Mouse (Mus musculus) limb, embryonic 14.5 days (tissue): ENCODE data around the gene Acap3. TPM values are rescaled to one million over a fixed set of nuclear protein-coding genes. Genes with fewer than 3 reads are reported as not detected.

Source experiments
- ATAC-seq: fragments of 200-750 bp; cut with Nextera tagmentation; 2 replicates; pipeline ENCODE4 v1.8.0; 2017; ENCODE audit warnings: low read depth, moderate number of reproducible peaks, moderate TSS enrichment; ENCODE audit not compliant: low FRiP score
- DNase-seq: peaks from one replicate; pipeline ENCODE4 v3.0.0-alpha.2; 2015; ENCODE audit warnings: low spot score
- H3K27ac ChIP-seq: fragments of 300-500 bp; sonication (generic); replicated peaks from 2 replicates; pipeline ENCODE4 v1.5.1; 2014; ENCODE audit warnings: low read depth, mild to moderate bottlenecking, low read length, moderate library complexity, mixed read lengths
- H3K27me3 ChIP-seq: fragments of 300-500 bp; sonication (generic); 2 replicates; pipeline ENCODE4 v1.6.1; 2014; ENCODE audit warnings: low read length, mixed read lengths; ENCODE audit not compliant: control insufficient read depth, insufficient read depth
- H3K36me3 ChIP-seq: fragments of 300-500 bp; sonication (generic); 2 replicates; pipeline ENCODE4 v1.6.1; 2014; ENCODE audit warnings: mild to moderate bottlenecking, low read length, moderate library complexity, mixed read lengths; ENCODE audit not compliant: control insufficient read depth, insufficient read depth
- H3K4me1 ChIP-seq: fragments of 300-500 bp; sonication (generic); 2 replicates; pipeline ENCODE4 v1.6.1; 2014; ENCODE audit warnings: antibody characterized with exemption, low read length, mixed read lengths; ENCODE audit not compliant: control insufficient read depth, insufficient read depth
- H3K4me2 ChIP-seq: fragments of 300-500 bp; sonication (generic); replicated peaks from 2 replicates; pipeline ENCODE4 v1.6.1; 2014; ENCODE audit warnings: low read depth, mild to moderate bottlenecking, low read length, moderate library complexity; ENCODE audit not compliant: severe bottlenecking
- H3K4me3 ChIP-seq: fragments of 300-500 bp; sonication (generic); replicated peaks from 2 replicates; pipeline ENCODE4 v1.5.1; 2014; ENCODE audit warnings: low read length
- H3K9ac ChIP-seq: fragments of 300-500 bp; sonication (generic); 2 replicates; pipeline ENCODE4 v1.6.1; 2014; ENCODE audit warnings: mild to moderate bottlenecking, low read depth, low read length, moderate library complexity; ENCODE audit not compliant: severe bottlenecking
- H3K9me3 ChIP-seq: fragments of 300-500 bp; sonication (generic); 2 replicates; pipeline ENCODE4 v1.6.1; 2016; ENCODE audit warnings: low read length; ENCODE audit not compliant: control insufficient read depth
- POLR2A ChIP-seq: fragments of 200-500 bp; IDR thresholded peaks from 2 replicates; pipeline ENCODE4 v1.8.0; 2012; ENCODE audit warnings: inconsistent platforms, mild to moderate bottlenecking, moderate library complexity, borderline replicate concordance; ENCODE audit not compliant: insufficient read depth, insufficient read length; ENCODE audit errors: extremely low read depth
- WGBS: fragments of 180-500 bp; shearing (Covaris S2); extraction: QIAGEN DNeasy Blood & Tissue Kit; methylation state at CpG from one replicate; pipeline ENCODE4 v1.1.7; 2014; 5-methylcytosine and 5-hydroxymethylcytosine counted together
- polyA plus RNA-seq, 2 experiments: library from polyadenylated mRNA; depleted of rRNA in 1 of 2; stranded (reverse) in 1 of 2; unstranded in 1 of 2; fragments of >200 nt; fragmentation: Nextera tagmentation in 1 of 2; extraction: Ambion mirVana in 1 of 2; gene quantifications; 2 replicates each; pipeline versions ENCODE4 v1.2.1 to v1.2.3; 2012 to 2014

Gene Acap3
- polyA plus RNA-seq, 2 experiments: 22.6 to 33.8 TPM

DNA sequence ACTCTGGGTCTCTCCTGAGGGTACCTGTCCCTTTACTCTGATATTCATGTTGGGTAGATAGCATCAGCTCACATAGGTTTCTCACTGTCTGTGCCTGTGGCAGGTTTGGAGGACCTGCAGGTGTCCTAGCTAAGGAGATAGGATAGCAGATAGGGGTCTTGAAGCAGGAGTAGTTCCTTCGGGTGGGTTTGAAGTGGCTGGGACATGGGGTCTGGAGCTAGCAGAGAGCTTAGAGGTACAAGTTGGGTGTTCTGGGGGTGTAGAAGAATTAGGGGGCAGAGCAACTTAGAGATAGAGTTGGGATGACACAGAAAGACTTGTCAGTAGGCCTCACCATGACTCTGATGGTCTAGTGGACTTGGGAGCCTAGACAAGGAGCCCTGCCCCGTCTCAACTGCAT is 42.2 kb upstream of the Acap3 start:
- Histone ChIP-seq H3K27ac (no peak overlapping the region), H3K4me3 (no peak overlapping the region), H3K9ac (no peak overlapping the region), H3K4me2 (no peak overlapping the region), H3K27me3 (no peaks in the 10 kb centered on the region), H3K4me1 (peaks cover 12% of the 10 kb centered on the region; the same call in 1 of the 2 replicates), H3K36me3 (peaks cover 7% of the 10 kb centered on the region), H3K9me3 (no peaks in the 10 kb centered on the region)
- no peak for DNase-seq
- no peak for TF ChIP-seq POLR2A
- 76% methylated on average over 2 of the region's 2 CpGs for WGBS
- no peak for ATAC-seq

DNA sequence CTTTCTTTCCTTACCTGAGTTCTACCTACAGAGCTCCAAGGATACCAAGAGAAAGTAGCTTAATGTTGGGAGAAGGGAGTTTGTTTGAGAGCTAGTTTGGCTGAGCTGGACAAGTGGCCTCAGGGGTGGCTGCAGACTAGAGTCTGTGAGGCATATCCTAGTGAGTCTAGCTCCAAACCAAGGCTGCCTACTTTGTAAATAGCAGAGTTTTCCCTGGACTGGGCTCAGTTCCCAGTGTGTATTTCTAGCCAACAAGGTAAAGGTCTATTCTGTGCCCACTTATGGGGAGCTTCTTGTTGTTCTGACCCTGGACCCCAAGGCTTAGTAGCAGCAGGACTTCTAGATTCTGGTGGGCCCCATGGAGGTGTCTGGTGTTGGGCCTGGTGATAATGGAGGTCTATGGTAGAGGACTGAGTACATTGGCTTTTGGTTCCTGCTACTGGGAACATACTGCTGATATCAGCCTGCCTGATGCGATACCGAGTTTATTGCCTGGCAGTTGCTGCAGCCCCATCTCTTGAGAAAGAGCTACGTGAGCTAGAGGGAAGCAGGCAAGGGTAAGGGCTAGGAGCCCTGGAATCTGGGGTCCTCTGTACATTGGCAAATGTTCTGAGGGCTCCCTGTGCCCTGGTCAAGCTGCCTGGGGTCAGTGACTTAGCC is 41.7 kb upstream of the Acap3 start:
- H3K36me3 ChIP-seq: peaks cover 8% of the 10 kb centered on the region; the same call in 1 of the 2 replicates
- WGBS: 94% methylated on average over 3 of the region's 3 CpGs
- H3K4me1 ChIP-seq: peaks cover 12% of the 10 kb centered on the region; the same call in 1 of the 2 replicates
- no peak overlapping the region for H3K9ac ChIP-seq
- no peak overlapping the region for H3K4me2 ChIP-seq
- no peaks in the 10 kb centered on the region for H3K27me3 ChIP-seq
- no peak for TF ChIP-seq POLR2A
- ATAC-seq: no peak
- H3K9me3 ChIP-seq: no peaks in the 10 kb centered on the region
- DNase-seq: no peak
- no peak overlapping the region for H3K27ac ChIP-seq
- no peak overlapping the region for H3K4me3 ChIP-seq

GRCm38 (mm10) chr4:155851368-155851767 is 40.3 kb upstream of the Acap3 start:
- Histone ChIP-seq H3K4me2 (no peak overlapping the region), H3K36me3 (peaks cover 20% of the 10 kb centered on the region), H3K27ac (no peak overlapping the region), H3K4me3 (no peak overlapping the region), H3K27me3 (no peaks in the 10 kb centered on the region), H3K9me3 (no peaks in the 10 kb centered on the region), H3K9ac (no peak overlapping the region), H3K4me1 (peaks cover 12% of the 10 kb centered on the region; the same call in 1 of the 2 replicates)
- no peak for DNase-seq
- no peak for TF ChIP-seq POLR2A
- WGBS: 88% methylated on average over 3 of the region's 3 CpGs
- no peak for ATAC-seq

GRCm38 (mm10) chr4:155851951-155852411 is 39.6 kb upstream of the Acap3 start:
- WGBS: 75% methylated on average over 2 of the region's 2 CpGs
- Histone ChIP-seq H3K27me3 (no peaks in the 10 kb centered on the region), H3K4me3 (no peak overlapping the region), H3K9me3 (no peaks in the 10 kb centered on the region), H3K27ac (no peak overlapping the region), H3K4me1 (peaks cover 12% of the 10 kb centered on the region; the same call in 1 of the 2 replicates), H3K36me3 (peaks cover 26% of the 10 kb centered on the region), H3K9ac (no peak overlapping the region), H3K4me2 (no peak overlapping the region)
- no peak for DNase-seq
- no peak for TF ChIP-seq POLR2A
- ATAC-seq: no peak

DNA sequence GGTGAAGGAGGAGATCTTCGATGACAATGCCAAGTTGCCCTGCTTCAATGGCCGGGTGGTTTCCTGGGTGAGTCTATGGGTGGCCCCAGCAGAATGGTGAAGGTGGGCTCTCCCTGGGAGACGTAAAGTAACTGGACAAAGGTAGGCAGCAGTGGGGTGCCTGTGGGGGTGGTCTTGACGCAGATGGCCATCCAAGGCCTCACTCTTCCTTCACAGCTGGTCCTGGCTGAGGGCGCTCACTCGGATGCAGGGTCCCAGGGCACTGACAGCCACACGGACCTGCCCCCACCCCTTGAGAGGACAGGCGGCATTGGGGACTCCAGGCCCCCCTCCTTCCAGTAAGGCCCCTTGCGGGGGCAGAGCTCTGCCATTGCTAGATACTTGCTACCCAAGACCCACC is 38.2 kb upstream of the Acap3 start:
- DNase-seq (no peak), ATAC-seq (no peak)
- 90% methylated on average over 9 of the region's 9 CpGs for WGBS
- H3K4me2 ChIP-seq: no peak overlapping the region
- peaks cover 6% of the 10 kb centered on the region; the same call in 1 of the 2 replicates for H3K4me1 ChIP-seq
- H3K9me3 ChIP-seq: no peaks in the 10 kb centered on the region
- no peaks in the 10 kb centered on the region for H3K27me3 ChIP-seq
- H3K27ac ChIP-seq: no peak overlapping the region
- peaks cover 39% of the 10 kb centered on the region for H3K36me3 ChIP-seq
- no peak for TF ChIP-seq POLR2A
- no peak overlapping the region for H3K9ac ChIP-seq
- no peak overlapping the region for H3K4me3 ChIP-seq

- ATAC-seq (no peak), DNase-seq (no peak)
- no peak for TF ChIP-seq POLR2A
- H3K4me2 ChIP-seq: no peak overlapping the region
- H3K27me3 ChIP-seq: no peaks in the 10 kb centered on the region
- H3K36me3 ChIP-seq: peaks cover 44% of the 10 kb centered on the region
- no peak overlapping the region for H3K27ac ChIP-seq
- no peak overlapping the region for H3K9ac ChIP-seq
- H3K4me3 ChIP-seq: no peak overlapping the region
- no peaks in the 10 kb centered on the region for H3K9me3 ChIP-seq
- WGBS: 95% methylated on average over 11 of the region's 12 CpGs
- no peaks in the 10 kb centered on the region for H3K4me1 ChIP-seq
These were observed 36.6 kb upstream of the Acap3 start for GRCm38 (mm10) chr4:155854991-155855390.
